Mouse (Mus musculus): ENCODE measurements around the gene Creg1. TPM values are rescaled to one million over a fixed set of nuclear protein-coding genes. Genes with fewer than 3 reads are reported as not detected.
A peak's percentile ranks its signal among the peaks of the same experiment; 100 is the strongest.
"Not testable (repeated sequence)": the region's sequence is repeated elsewhere in the genome, so short reads cannot be mapped to it uniquely, and the experiment has no call there.

Gene Creg1
- total RNA-seq, 2 experiments from 2014 or later: 890 to 921 TPM

- no peak for ATAC-seq (replicated peaks; ENCODE audit: low FRiP score, poor library complexity, severe bottlenecking)
Observed at GRCm38 (mm10) chr1:165748053-165748452, 15.5 kb upstream of the Creg1 start.

- ATAC-seq (replicated peaks; ENCODE audit: low FRiP score, poor library complexity, severe bottlenecking): no peak
Observed at GRCm38 (mm10) chr1:165751142-165751541, 12.4 kb upstream of the Creg1 start.

- no peak for ATAC-seq (replicated peaks; ENCODE audit: low FRiP score, poor library complexity, severe bottlenecking)
Observed at GRCm38 (mm10) chr1:165751838-165752237, 11.7 kb upstream of the Creg1 start.

GRCm38 (mm10) chr1:165754205-165754604 is 9.3 kb upstream of the Creg1 start:
- no peak for ATAC-seq (replicated peaks; ENCODE audit: low FRiP score, poor library complexity, severe bottlenecking)

GRCm38 (mm10) chr1:165755194-165755593 is 8.4 kb upstream of the Creg1 start:
- ATAC-seq (replicated peaks; ENCODE audit: low FRiP score, poor library complexity, severe bottlenecking): no peak

- ATAC-seq (replicated peaks; ENCODE audit: low FRiP score, poor library complexity, severe bottlenecking): no peak
Observed at GRCm38 (mm10) chr1:165761522-165762305, 1.8 kb upstream of the Creg1 start.

- not testable (repeated sequence) for ATAC-seq (replicated peaks; ENCODE audit: low FRiP score, poor library complexity, severe bottlenecking)
Observed at GRCm38 (mm10) chr1:165762498-165762897, 1.0 kb upstream of the Creg1 start.

GRCm38 (mm10) chr1:165762914-165763634 is 472 bp upstream of the Creg1 start:
- 0 out of 2 replicates have a peak, but pooled peaks have one; percentile 36 for ATAC-seq (replicated peaks; ENCODE audit: low FRiP score, poor library complexity, severe bottlenecking)

GRCm38 (mm10) chr1:165764571-165764970 is 1.0 kb downstream of the Creg1 start:
- ATAC-seq (replicated peaks; ENCODE audit: low FRiP score, poor library complexity, severe bottlenecking): no peak

GRCm38 (mm10) chr1:165765041-165765440 is 1.5 kb downstream of the Creg1 start:
- no peak for ATAC-seq (replicated peaks; ENCODE audit: low FRiP score, poor library complexity, severe bottlenecking)

- no peak for ATAC-seq (replicated peaks; ENCODE audit: low FRiP score, poor library complexity, severe bottlenecking)
Observed at GRCm38 (mm10) chr1:165765651-165766294, 2.2 kb downstream of the Creg1 start.

GRCm38 (mm10) chr1:165766295-165766890 is 2.8 kb downstream of the Creg1 start:
- peak; percentile 47 for ATAC-seq (replicated peaks; ENCODE audit: low FRiP score, poor library complexity, severe bottlenecking)

GRCm38 (mm10) chr1:165768894-165769512 is 5.5 kb downstream of the Creg1 start:
- peak; percentile 41 for ATAC-seq (replicated peaks; ENCODE audit: low FRiP score, poor library complexity, severe bottlenecking)

- no peak for ATAC-seq (replicated peaks; ENCODE audit: low FRiP score, poor library complexity, severe bottlenecking)
Observed at GRCm38 (mm10) chr1:165770181-165770759, 6.7 kb downstream of the Creg1 start.

- peak; percentile 50 for ATAC-seq (replicated peaks; ENCODE audit: low FRiP score, poor library complexity, severe bottlenecking)
Observed at GRCm38 (mm10) chr1:165771491-165771897, 7.9 kb downstream of the Creg1 start.

GRCm38 (mm10) chr1:165771998-165772397 is 8.5 kb downstream of the Creg1 start:
- no peak for ATAC-seq (replicated peaks; ENCODE audit: low FRiP score, poor library complexity, severe bottlenecking)

GRCm38 (mm10) chr1:165775518-165776294 is 12.2 kb downstream of the Creg1 start:
- peak; percentile 47; the same call in 1 of the 2 replicates for ATAC-seq (replicated peaks; ENCODE audit: low FRiP score, poor library complexity, severe bottlenecking)

GRCm38 (mm10) chr1:165779954-165780585 is 16.5 kb downstream of the Creg1 start:
- peak; percentile 64 for ATAC-seq (replicated peaks; ENCODE audit: low FRiP score, poor library complexity, severe bottlenecking)
